Mouse (Mus musculus) layer of hippocampus, adult 9-10 months (tissue): ENCODE results near the gene Slitrk3.
"Not testable (repeated sequence)": the region's sequence is repeated elsewhere in the genome, so short reads cannot be mapped to it uniquely, and the experiment has no call there.

Experiments
- DNase-seq: peaks from one replicate; pipeline ENCODE4 v3.0.0; 2022; ENCODE audit warnings: low spot score

Slitrk3 gene

DNA sequence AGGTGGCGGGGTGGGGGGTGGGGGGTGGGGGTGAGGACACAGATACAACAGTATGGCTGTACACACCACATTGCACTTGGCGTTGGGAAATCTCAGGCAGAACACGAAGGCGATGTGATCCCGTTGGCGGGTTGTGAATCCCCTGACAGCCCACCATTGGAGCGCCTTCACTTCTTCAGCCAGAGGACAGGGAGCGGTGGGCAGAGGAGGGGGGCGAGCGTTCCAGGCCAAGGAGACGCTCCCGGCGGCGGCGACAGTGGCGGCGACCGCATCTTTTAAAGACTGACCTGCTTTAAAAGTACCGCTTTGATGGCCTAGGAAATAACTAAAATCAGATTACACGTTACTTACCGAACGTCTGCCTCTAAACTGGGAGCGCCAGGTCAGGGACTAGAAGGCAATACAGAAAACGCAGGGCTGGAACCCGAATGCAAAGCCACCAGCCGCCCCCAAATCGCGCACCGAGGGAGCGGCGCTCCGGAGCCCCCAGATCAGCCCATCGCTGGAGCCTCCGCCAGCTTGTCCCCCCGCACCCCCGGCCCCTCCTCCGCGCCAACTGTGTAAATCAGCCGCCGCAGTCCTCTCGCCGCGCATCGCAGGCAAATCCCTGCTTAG is at the start of gene Slitrk3:
Gene Slitrk3 (minus strand): TSS at position 607 of the 615 bp plus-strand sequence.
- no peak for DNase-seq

DNA sequence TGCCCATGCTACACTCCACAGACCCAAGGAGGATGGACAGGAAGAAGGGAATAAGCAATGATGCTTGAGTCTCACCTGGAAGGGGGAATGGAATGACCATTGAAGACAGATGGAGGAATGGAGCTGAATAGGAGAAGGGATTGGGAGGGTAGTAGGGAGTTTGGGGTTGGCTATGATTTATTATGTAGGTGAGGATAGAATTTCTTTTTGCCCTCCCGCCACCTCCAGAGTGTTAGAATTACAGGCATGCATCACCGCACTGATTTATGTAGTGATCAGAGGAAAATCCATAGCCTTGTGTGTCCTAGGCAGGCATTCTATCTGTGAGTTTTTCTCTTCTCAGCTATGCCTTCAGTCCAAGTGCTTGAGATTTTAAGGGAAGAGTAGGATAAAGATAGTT is 36.8 kb upstream of the Slitrk3 start:
- DNase-seq = not testable (repeated sequence)

GRCm38 (mm10) chr3:73084620-73085019 is 27.0 kb upstream of the Slitrk3 start:
- DNase-seq = no peak

DNA sequence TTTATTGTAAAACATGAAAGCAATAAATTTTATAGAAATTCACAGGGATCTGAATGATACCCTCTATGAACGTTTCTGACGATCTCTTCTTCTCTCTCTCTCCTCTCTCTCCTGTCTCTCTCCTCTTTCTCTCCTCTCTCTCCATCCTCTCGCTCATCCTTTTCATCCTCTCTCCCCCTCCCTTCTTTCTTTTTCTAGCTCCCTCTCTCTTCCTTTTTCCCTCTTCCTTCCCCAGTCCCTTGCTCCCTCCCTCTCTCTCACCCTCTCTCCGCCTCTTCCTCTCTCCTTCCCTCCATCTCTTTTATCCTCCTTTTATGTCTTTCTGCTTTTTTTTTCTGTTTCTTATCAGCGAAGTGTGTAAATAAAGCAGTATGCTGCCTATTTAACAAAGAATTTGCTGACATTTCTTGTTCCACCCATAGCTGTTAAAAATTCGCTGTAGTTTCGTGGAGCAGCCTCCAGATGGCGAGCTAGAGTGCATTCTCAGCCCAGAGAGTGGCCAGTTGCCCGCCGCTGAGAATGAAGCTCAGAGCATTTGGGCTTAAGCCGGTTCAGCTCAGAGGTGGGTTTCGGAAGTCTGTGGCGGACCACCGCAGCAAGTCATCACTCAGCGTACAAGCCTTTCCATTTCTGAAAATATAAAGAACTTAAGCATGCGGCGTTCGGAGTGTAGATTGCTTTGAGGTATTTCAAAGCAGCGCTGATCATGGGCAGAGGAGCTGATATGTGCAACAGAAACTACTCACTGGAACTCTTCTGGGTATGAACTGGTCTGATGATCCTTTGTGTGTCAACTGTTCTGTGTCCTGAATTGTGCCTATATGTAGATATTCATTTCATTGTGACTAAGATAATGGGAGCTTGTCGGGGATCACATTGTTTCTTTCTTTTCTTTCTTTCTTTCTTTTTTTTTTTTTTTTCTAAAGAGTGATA is 8.5 kb upstream of the Slitrk3 start:
- no peak for DNase-seq

GRCm38 (mm10) chr3:73058190-73058589 is 587 bp upstream of the Slitrk3 start:
- no peak for DNase-seq

DNA sequence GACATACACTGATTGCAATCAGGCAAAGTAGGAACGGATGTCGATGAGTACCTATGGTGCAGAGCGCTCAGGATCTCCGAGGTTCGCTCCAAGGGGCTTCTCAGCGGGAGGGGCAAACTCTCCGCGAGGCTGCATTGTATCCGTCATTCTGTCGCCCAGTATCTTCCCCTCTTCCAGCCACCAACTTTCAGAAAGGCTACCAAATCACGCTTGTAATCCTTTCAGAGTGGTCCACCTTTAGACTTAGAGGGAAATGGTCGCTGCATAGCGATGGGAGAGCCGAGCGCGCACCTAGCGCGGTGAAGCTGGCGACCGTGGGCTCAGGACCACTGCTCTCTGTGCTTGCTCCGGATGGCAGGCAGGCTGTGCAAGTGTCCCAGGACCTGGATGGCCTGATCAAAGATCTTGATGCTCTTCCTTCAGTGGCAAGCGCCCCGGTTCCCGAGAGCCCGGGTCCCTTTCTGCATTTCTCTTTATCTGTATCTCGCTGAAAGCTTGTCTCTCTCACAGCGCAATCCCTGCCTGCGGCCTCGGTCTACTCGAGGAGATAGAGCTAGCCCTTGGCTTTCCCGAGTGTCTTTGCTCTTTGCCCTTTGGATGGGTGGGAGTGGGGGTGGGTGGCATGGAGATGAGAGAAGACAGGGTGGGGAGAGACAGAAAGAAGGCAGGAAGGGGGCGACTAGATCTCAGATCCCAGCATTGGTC is 959 bp downstream of the Slitrk3 start:
- DNase-seq = no peak

DNA sequence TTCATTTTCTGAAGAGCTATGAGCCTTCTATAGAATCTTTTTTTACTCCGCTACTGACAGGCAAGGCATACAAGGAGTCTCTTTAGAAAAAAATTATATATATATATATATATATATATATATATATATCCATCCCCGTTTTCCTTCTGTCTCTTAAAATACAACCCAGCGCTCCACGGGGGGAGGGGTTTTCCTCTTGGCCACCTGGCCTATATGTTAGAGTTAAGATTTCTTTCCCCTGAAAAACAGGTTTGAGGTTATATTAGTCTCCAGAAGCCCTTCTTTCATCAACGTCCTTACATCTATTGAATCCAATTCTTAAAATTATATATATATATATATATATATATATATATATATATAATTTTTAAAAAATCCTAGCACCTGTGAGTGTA is 1.6 kb downstream of the Slitrk3 start:
- no peak for DNase-seq

DNA sequence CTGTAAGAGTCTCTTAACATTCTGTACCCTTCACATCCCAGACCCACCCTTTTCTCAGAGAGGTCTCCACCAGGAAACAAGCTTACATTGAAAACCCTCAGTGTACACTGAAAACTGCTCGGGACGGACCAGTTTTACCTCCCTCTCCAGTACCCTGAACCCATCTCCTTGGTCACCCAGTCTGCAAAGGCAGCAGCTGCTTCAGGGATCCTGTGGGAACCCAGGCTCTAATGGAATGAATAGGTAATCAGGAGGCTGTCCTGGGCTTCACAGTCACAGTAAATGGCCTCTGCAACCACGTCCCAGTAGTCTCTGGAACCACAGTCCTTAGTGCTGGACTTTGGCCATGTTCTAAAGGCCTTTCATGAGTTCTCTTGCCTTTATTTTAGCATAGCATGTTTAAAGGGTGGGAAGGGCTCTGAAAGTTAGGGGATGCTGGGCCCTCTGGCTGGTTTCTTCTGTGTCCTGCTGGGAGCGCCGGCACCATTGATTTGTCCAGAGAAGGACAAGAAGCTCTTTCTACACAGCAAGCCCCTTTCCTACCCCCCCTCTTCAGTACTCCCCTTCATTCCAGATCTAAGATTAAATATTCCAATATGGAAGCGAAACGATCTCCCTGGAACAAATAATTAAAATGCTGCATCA is 2.1 kb downstream of the Slitrk3 start:
- DNase-seq = no peak

- DNase-seq = no peak
These were observed 4.1 kb downstream of the Slitrk3 start for GRCm38 (mm10) chr3:73053451-73053931.

GRCm38 (mm10) chr3:73046248-73046647 is 11.4 kb downstream of the Slitrk3 start:
- no peak for DNase-seq

DNA sequence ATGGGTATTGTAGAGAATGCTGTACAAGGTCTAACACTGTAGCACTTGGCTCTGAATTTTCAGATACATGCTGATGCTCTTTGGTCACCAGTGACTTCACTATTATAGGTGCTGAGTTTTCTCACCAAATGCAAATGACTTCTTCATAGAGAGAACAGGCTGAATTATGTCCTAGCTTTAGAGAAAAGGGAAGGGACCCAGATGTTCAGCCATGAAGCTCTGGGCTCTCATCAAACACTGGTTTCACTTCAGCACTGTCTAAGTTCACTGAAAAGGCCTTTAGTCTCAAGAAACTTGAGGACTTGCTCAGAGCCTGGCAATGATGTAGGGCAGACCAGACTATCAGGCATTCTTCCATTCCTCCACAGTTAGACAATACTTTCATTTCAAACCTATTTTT is 15.3 kb downstream of the Slitrk3 start:
- DNase-seq = no peak

- no peak for DNase-seq
These were observed 51.6 kb downstream of the Slitrk3 start for GRCm38 (mm10) chr3:73006045-73006444.

GRCm38 (mm10) chr3:73002933-73003696 is 54.5 kb downstream of the Slitrk3 start:
- DNase-seq = no peak

DNA sequence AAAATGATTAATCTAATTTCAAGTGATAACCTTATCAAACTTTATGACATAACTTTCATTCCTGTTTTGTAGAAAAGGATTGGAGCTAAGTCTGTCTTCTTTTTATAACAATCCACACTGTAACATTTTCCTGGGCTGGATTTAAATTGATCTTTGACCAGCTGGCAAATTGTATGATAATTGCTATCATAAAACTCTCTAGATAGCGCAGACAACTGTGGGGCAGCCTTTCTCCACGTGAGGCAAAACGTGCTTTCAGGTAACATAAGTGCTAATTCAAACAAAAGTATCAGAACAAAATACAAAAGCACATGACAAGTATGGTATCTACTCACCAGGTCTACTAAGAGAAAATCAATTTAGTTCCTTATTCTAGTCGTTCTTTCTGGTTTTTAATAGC is 60.1 kb downstream of the Slitrk3 start:
- DNase-seq = no peak
